Mouse (Mus musculus): ENCODE measurements around the gene Taf4. TPM values are rescaled to one million over a fixed set of nuclear protein-coding genes. Genes with fewer than 3 reads are reported as not detected.

Taf4 gene
- polyA plus RNA-seq, 1 experiment from 2014 or later: 1.6 TPM

GRCm38 (mm10) chr2:180017632-180018031 lies 41.2 kb upstream of the Taf4 start:
- H3K4me2 ChIP-seq (ENCODE audit: low read depth, low read length): no peak overlapping the region
- H3K9ac ChIP-seq (ENCODE audit: low read depth, low read length): no peak overlapping the region
- WGBS (ENCODE audit: insufficient replicate concordance): 74% methylated on average over 4 of the region's 4 CpGs
- peaks cover 3% of the 10 kb centered on the region; the same call in 1 of the 2 replicates for H3K27me3 ChIP-seq (ENCODE audit: control insufficient read depth, insufficient read depth, low read depth, low read length)
- no peak overlapping the region for H3K27ac ChIP-seq (ENCODE audit: low read length)
- ATAC-seq (ENCODE audit: low read depth): no peak
- no peaks in the 10 kb centered on the region for H3K4me1 ChIP-seq (ENCODE audit: control insufficient read depth, low read depth, low read length)
- H3K36me3 ChIP-seq (ENCODE audit: control insufficient read depth, insufficient read depth): no peaks in the 10 kb centered on the region
- no peaks in the 10 kb centered on the region for H3K9me3 ChIP-seq (replicated peaks; ENCODE audit: control insufficient read depth, low read length)
- H3K4me3 ChIP-seq (ENCODE audit: low read depth, low read length): no peak overlapping the region

- H3K36me3 ChIP-seq (ENCODE audit: control insufficient read depth, insufficient read depth): no peaks in the 10 kb centered on the region
- H3K9ac ChIP-seq (ENCODE audit: low read depth, low read length): no peak overlapping the region
- H3K27me3 ChIP-seq (ENCODE audit: control insufficient read depth, insufficient read depth, low read depth, low read length): no peaks in the 10 kb centered on the region; the same call in 1 of the 2 replicates
- H3K4me1 ChIP-seq (ENCODE audit: control insufficient read depth, low read depth, low read length): no peaks in the 10 kb centered on the region
- ATAC-seq (ENCODE audit: low read depth): no peak
- WGBS (ENCODE audit: insufficient replicate concordance): 74% methylated on average over 7 of the region's 7 CpGs
- no peak overlapping the region for H3K4me2 ChIP-seq (ENCODE audit: low read depth, low read length)
- H3K4me3 ChIP-seq (ENCODE audit: low read depth, low read length): no peak overlapping the region
- H3K9me3 ChIP-seq (replicated peaks; ENCODE audit: control insufficient read depth, low read length): no peaks in the 10 kb centered on the region
- H3K27ac ChIP-seq (ENCODE audit: low read length): no peak overlapping the region
Measured at GRCm38 (mm10) chr2:180013686-180014085, 37.2 kb upstream of the Taf4 start.

DNA sequence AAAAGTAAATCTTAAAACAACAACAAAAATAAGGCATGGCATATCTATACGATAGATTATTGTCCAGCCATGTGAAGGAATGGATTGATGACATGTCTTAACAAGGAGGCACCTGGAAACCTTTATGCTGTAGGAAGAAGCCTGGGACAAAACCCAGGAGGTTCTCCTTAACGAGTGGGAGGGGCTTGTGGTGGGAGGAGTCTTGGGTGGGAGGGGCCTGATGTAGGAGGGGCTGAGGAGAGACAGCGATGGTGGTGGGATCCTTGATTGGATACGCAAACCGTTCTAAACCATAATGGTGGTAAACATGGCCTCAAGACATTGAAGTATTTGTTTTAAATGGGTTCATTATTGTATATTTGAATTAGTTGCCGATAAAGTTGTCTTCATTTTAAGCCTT lies 34.9 kb upstream of the Taf4 start:
- Histone ChIP-seq H3K4me2 (ENCODE audit: low read depth, low read length) (no peak overlapping the region), H3K27me3 (ENCODE audit: control insufficient read depth, insufficient read depth, low read depth, low read length) (no peaks in the 10 kb centered on the region), H3K27ac (ENCODE audit: low read length) (no peak overlapping the region), H3K4me1 (ENCODE audit: control insufficient read depth, low read depth, low read length) (no peaks in the 10 kb centered on the region), H3K4me3 (ENCODE audit: low read depth, low read length) (no peak overlapping the region), H3K36me3 (ENCODE audit: control insufficient read depth, insufficient read depth) (no peaks in the 10 kb centered on the region), H3K9ac (ENCODE audit: low read depth, low read length) (no peak overlapping the region), H3K9me3 (replicated peaks; ENCODE audit: control insufficient read depth, low read length) (no peaks in the 10 kb centered on the region)
- WGBS (ENCODE audit: insufficient replicate concordance): 81% methylated on average over 6 of the region's 6 CpGs
- ATAC-seq (ENCODE audit: low read depth): no peak

DNA sequence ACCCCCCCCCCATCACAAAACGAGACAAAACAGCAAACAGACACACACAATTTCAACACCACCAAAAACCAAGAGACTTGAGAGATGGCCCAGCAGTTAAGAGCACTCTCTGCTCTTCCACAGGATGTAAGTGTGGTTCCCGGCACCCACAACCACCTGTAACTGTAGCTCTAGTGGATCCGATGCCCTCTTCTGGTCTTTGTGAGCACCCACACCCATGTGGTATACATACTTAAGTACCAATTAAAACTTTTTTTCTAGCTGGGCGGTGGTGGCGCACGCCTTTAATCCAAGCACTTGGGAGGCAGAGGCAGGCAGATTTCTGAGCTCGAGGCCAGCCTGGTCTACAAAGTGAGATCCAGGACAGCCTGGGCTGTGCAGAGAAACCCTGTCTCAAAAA lies 34.2 kb upstream of the Taf4 start:
- WGBS (ENCODE audit: insufficient replicate concordance): 79% methylated on average over 7 of the region's 7 CpGs
- H3K9ac ChIP-seq (ENCODE audit: low read depth, low read length): no peak overlapping the region
- H3K36me3 ChIP-seq (ENCODE audit: control insufficient read depth, insufficient read depth): no peaks in the 10 kb centered on the region
- no peak for ATAC-seq (ENCODE audit: low read depth)
- no peak overlapping the region for H3K27ac ChIP-seq (ENCODE audit: low read length)
- H3K4me3 ChIP-seq (ENCODE audit: low read depth, low read length): no peak overlapping the region
- no peak overlapping the region for H3K4me2 ChIP-seq (ENCODE audit: low read depth, low read length)
- no peaks in the 10 kb centered on the region for H3K4me1 ChIP-seq (ENCODE audit: control insufficient read depth, low read depth, low read length)
- no peaks in the 10 kb centered on the region for H3K9me3 ChIP-seq (replicated peaks; ENCODE audit: control insufficient read depth, low read length)
- H3K27me3 ChIP-seq (ENCODE audit: control insufficient read depth, insufficient read depth, low read depth, low read length): no peaks in the 10 kb centered on the region

- no peak overlapping the region for H3K9ac ChIP-seq (ENCODE audit: low read depth, low read length)
- H3K4me3 ChIP-seq (ENCODE audit: low read depth, low read length): no peak overlapping the region
- no peaks in the 10 kb centered on the region for H3K36me3 ChIP-seq (ENCODE audit: control insufficient read depth, insufficient read depth)
- ATAC-seq (ENCODE audit: low read depth): no peak
- no peak overlapping the region for H3K4me2 ChIP-seq (ENCODE audit: low read depth, low read length)
- H3K4me1 ChIP-seq (ENCODE audit: control insufficient read depth, low read depth, low read length): no peaks in the 10 kb centered on the region
- H3K27me3 ChIP-seq (ENCODE audit: control insufficient read depth, insufficient read depth, low read depth, low read length): no peaks in the 10 kb centered on the region
- 37% methylated on average over 9 of the region's 9 CpGs for WGBS (ENCODE audit: insufficient replicate concordance)
- H3K27ac ChIP-seq (ENCODE audit: low read length): no peak overlapping the region
- no peaks in the 10 kb centered on the region for H3K9me3 ChIP-seq (replicated peaks; ENCODE audit: control insufficient read depth, low read length)
Measured at GRCm38 (mm10) chr2:180006352-180007017, 30.0 kb upstream of the Taf4 start.

- Histone ChIP-seq H3K4me1 (ENCODE audit: control insufficient read depth, low read depth, low read length) (no peaks in the 10 kb centered on the region), H3K36me3 (ENCODE audit: control insufficient read depth, insufficient read depth) (no peaks in the 10 kb centered on the region), H3K4me2 (ENCODE audit: low read depth, low read length) (no peak overlapping the region), H3K27me3 (ENCODE audit: control insufficient read depth, insufficient read depth, low read depth, low read length) (no peaks in the 10 kb centered on the region), H3K4me3 (ENCODE audit: low read depth, low read length) (no peak overlapping the region), H3K27ac (ENCODE audit: low read length) (no peak overlapping the region), H3K9ac (ENCODE audit: low read depth, low read length) (no peak overlapping the region), H3K9me3 (replicated peaks; ENCODE audit: control insufficient read depth, low read length) (no peaks in the 10 kb centered on the region)
- no peak for ATAC-seq (ENCODE audit: low read depth)
- WGBS (ENCODE audit: insufficient replicate concordance): 33% methylated on average over 5 of the region's 5 CpGs
Measured at GRCm38 (mm10) chr2:180005656-180006351, 29.4 kb upstream of the Taf4 start.

- Histone ChIP-seq H3K27ac (ENCODE audit: low read length) (no peak overlapping the region), H3K4me1 (ENCODE audit: control insufficient read depth, low read depth, low read length) (no peaks in the 10 kb centered on the region), H3K36me3 (ENCODE audit: control insufficient read depth, insufficient read depth) (no peaks in the 10 kb centered on the region), H3K9me3 (replicated peaks; ENCODE audit: control insufficient read depth, low read length) (no peaks in the 10 kb centered on the region), H3K9ac (ENCODE audit: low read depth, low read length) (no peak overlapping the region), H3K4me2 (ENCODE audit: low read depth, low read length) (no peak overlapping the region), H3K27me3 (ENCODE audit: control insufficient read depth, insufficient read depth, low read depth, low read length) (no peaks in the 10 kb centered on the region), H3K4me3 (ENCODE audit: low read depth, low read length) (no peak overlapping the region)
- ATAC-seq (ENCODE audit: low read depth): no peak
- 72% methylated on average over 9 of the region's 9 CpGs for WGBS (ENCODE audit: insufficient replicate concordance)
Measured at GRCm38 (mm10) chr2:180001635-180002034, 25.2 kb upstream of the Taf4 start.

- WGBS (ENCODE audit: insufficient replicate concordance): 44% methylated on average over 4 of the region's 4 CpGs
Measured at GRCm38 (mm10) chr2:179998431-179998830, 22.0 kb upstream of the Taf4 start.

DNA sequence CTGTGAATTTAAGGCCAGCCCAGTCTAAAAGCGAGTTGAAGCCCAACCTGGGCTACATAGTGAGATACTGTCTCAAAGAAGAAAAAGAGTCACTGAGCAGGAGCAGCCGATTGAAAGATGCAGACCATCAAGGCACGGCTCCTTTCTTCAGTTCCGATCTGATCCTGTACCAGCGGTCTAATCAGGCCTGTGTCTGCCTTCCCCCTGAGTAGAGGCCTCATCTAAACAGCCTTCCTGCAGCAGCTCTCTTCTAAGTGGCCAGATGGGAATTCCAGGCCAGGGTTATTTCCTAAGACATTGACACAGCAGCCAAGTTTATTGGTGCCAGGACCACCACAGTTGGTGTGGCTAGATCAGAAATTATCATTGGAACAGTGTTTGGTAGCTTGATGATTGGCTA lies 16.6 kb upstream of the Taf4 start:
- Histone ChIP-seq H3K9ac (ENCODE audit: low read depth, low read length) (no peak overlapping the region), H3K4me2 (ENCODE audit: low read depth, low read length) (no peak overlapping the region), H3K36me3 (ENCODE audit: control insufficient read depth, insufficient read depth) (no peaks in the 10 kb centered on the region), H3K27me3 (ENCODE audit: control insufficient read depth, insufficient read depth, low read depth, low read length) (no peaks in the 10 kb centered on the region), H3K27ac (ENCODE audit: low read length) (no peak overlapping the region), H3K4me1 (ENCODE audit: control insufficient read depth, low read depth, low read length) (no peaks in the 10 kb centered on the region), H3K9me3 (replicated peaks; ENCODE audit: control insufficient read depth, low read length) (no peaks in the 10 kb centered on the region), H3K4me3 (ENCODE audit: low read depth, low read length) (no peak overlapping the region)
- WGBS (ENCODE audit: insufficient replicate concordance): 62% methylated on average over 5 of the region's 5 CpGs
- no peak for ATAC-seq (ENCODE audit: low read depth)

More at GRCm38 (mm10) chr2:179998431-179998830, 22.0 kb upstream of the Taf4 start:
- no peak overlapping the region for H3K9ac ChIP-seq (ENCODE audit: low read depth, low read length)
- no peaks in the 10 kb centered on the region for H3K4me1 ChIP-seq (ENCODE audit: control insufficient read depth, low read depth, low read length)
- H3K9me3 ChIP-seq (replicated peaks; ENCODE audit: control insufficient read depth, low read length): no peaks in the 10 kb centered on the region
- no peak for ATAC-seq (ENCODE audit: low read depth)
- H3K4me3 ChIP-seq (ENCODE audit: low read depth, low read length): no peak overlapping the region
- H3K4me2 ChIP-seq (ENCODE audit: low read depth, low read length): no peak overlapping the region
- H3K27me3 ChIP-seq (ENCODE audit: control insufficient read depth, insufficient read depth, low read depth, low read length): no peaks in the 10 kb centered on the region
- no peak overlapping the region for H3K27ac ChIP-seq (ENCODE audit: low read length)
- H3K36me3 ChIP-seq (ENCODE audit: control insufficient read depth, insufficient read depth): no peaks in the 10 kb centered on the region

Measured in liver, embryonic 16.5 days (tissue).